Mouse (Mus musculus): ENCODE data around the gene Tmem270.

DNA sequence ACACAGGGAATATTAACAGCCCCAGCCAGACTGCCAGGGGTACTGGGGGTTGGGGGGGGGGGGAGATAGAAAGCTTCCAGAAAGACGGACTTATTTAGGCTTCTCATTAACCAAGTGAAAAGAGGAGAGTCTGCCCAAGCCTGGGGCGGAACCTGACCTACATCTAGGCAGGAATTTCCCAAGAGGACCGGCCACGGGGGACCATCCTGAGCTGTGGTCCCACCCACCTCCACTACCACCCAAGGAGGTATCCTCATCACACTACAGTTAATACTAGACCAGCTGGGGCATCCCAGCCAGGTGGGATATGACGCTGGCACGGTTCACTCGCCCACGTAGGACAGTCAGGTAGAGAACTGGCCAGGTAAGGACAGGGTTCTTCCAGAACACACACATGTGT, 33.5 kb downstream of the Tmem270 start:
- TF ChIP-seq CTCF (IDR thresholded peaks at IDR 0.05; ENCODE audit: low read depth, low read length) (no peak), POLR2A (IDR thresholded peaks at IDR 0.05; ENCODE audit: insufficient read depth, low read length) (no peak)
